Mouse (Mus musculus): ENCODE data around the gene Tm6sf1.

- no peak for TF ChIP-seq CTCF (IDR thresholded peaks at IDR 0.05; ENCODE audit: extremely low read depth, insufficient read depth, low read length)
- TF ChIP-seq POLR2A (IDR thresholded peaks at IDR 0.05; ENCODE audit: extremely low read depth, insufficient read depth, low read length) = peak; percentile 36; the same call in 1 of the 2 replicates
These were observed at the start of gene Tm6sf1 for GRCm38 (mm10) chr7:81858968-81859721.

Measured in cortical plate, adult 2 months (tissue).